Mouse (Mus musculus) cerebellum, adult 8-10 months (tissue): ENCODE results near the gene Gipc1.
A peak's percentile ranks its signal among the peaks of the same experiment; 100 is the strongest.

Source experiments
- DNase-seq: peaks from one replicate; pipeline ENCODE4 v3.0.0; 2022

Gene Gipc1

GRCm38 (mm10) chr8:83649699-83650098, 2.8 kb upstream of the Gipc1 start:
- no peak for DNase-seq

- peak; percentile 26 for DNase-seq
Observed at GRCm38 (mm10) chr8:83652744-83653661, 526 bp downstream of the Gipc1 start.

- DNase-seq: no peak
Observed at GRCm38 (mm10) chr8:83653662-83654017, 1.2 kb downstream of the Gipc1 start.

GRCm38 (mm10) chr8:83654725-83655124, 2.2 kb downstream of the Gipc1 start:
- DNase-seq: no peak

- DNase-seq: no peak
Observed at GRCm38 (mm10) chr8:83656043-83656442, 3.6 kb downstream of the Gipc1 start.

GRCm38 (mm10) chr8:83656484-83657246, 4.2 kb downstream of the Gipc1 start:
- DNase-seq: no peak

GRCm38 (mm10) chr8:83660545-83660944, 8.1 kb downstream of the Gipc1 start:
- DNase-seq: no peak

- no peak for DNase-seq
Observed at GRCm38 (mm10) chr8:83660995-83661680, 8.7 kb downstream of the Gipc1 start.

- DNase-seq: peak; percentile 88
Observed at GRCm38 (mm10) chr8:83662421-83662826, 9.9 kb downstream of the Gipc1 start.

GRCm38 (mm10) chr8:83664096-83664495, 11.6 kb downstream of the Gipc1 start:
- no peak for DNase-seq

- no peak for DNase-seq
Observed at GRCm38 (mm10) chr8:83664931-83665625, 12.6 kb downstream of the Gipc1 start.

GRCm38 (mm10) chr8:83665969-83666865, 13.7 kb downstream of the Gipc1 start, which contains the start of gene Ptger1:
TSS of gene Ptger1 (plus strand) at chr8:83666678.
- DNase-seq: no peak

GRCm38 (mm10) chr8:83666866-83667234, 14.4 kb downstream of the Gipc1 start:
- DNase-seq: no peak

GRCm38 (mm10) chr8:83667526-83667925, 15.0 kb downstream of the Gipc1 start:
- DNase-seq: no peak

- DNase-seq: peak; percentile 32
Observed at GRCm38 (mm10) chr8:83668010-83668916, 15.8 kb downstream of the Gipc1 start.

- no peak for DNase-seq
Observed at GRCm38 (mm10) chr8:83669013-83669412, 16.5 kb downstream of the Gipc1 start.

- DNase-seq: no peak
Observed at GRCm38 (mm10) chr8:83672936-83673335, 20.5 kb downstream of the Gipc1 start.

- no peak for DNase-seq
Observed at GRCm38 (mm10) chr8:83674497-83674896, 22.0 kb downstream of the Gipc1 start.

GRCm38 (mm10) chr8:83679866-83680265, 27.4 kb downstream of the Gipc1 start:
- DNase-seq: no peak

GRCm38 (mm10) chr8:83680603-83681002, 28.1 kb downstream of the Gipc1 start:
- DNase-seq: no peak

GRCm38 (mm10) chr8:83681099-83681498, 28.6 kb downstream of the Gipc1 start:
- no peak for DNase-seq
